Mouse (Mus musculus) left cerebral cortex, adult 9 months (tissue): Measurements from ENCODE around the gene Mast4.

ENCODE experiments used
- DNase-seq, 2 experiments: peaks; one replicate each; pipeline ENCODE4 v3.0.0; 2022; ENCODE audit warnings: low spot score in 2 of 2

The Mast4 gene

GRCm38 (mm10) chr13:102925844-102926598 lies 408.3 kb downstream of the Mast4 start:
- no peak for DNase-seq

- no peak for DNase-seq
Observed at GRCm38 (mm10) chr13:102919741-102920140, 414.6 kb downstream of the Mast4 start.

- DNase-seq, result no peak
Observed at GRCm38 (mm10) chr13:102918616-102919015, 415.7 kb downstream of the Mast4 start.

GRCm38 (mm10) chr13:102915341-102915740 lies 419.0 kb downstream of the Mast4 start:
- no peak for DNase-seq

GRCm38 (mm10) chr13:102914800-102915199 lies 419.5 kb downstream of the Mast4 start:
- no peak for DNase-seq

- no peak for DNase-seq
Observed at GRCm38 (mm10) chr13:102913919-102914318, 420.4 kb downstream of the Mast4 start.

GRCm38 (mm10) chr13:102912867-102913266 lies 421.4 kb downstream of the Mast4 start:
- DNase-seq, result no peak

- DNase-seq, result no peak
Observed at GRCm38 (mm10) chr13:102909654-102910418, 424.5 kb downstream of the Mast4 start.

- no peak for DNase-seq
Observed at GRCm38 (mm10) chr13:102906661-102907009, 427.7 kb downstream of the Mast4 start.

- peak; percentile 72 to 85 for DNase-seq
Observed at GRCm38 (mm10) chr13:102906004-102906660, 428.2 kb downstream of the Mast4 start.

GRCm38 (mm10) chr13:102905361-102905950 lies 428.8 kb downstream of the Mast4 start:
- no peak for DNase-seq

GRCm38 (mm10) chr13:102903689-102904088 lies 430.6 kb downstream of the Mast4 start:
- DNase-seq, result no peak

- no peak for DNase-seq
Observed at GRCm38 (mm10) chr13:102902123-102902522, 432.2 kb downstream of the Mast4 start.

GRCm38 (mm10) chr13:102900531-102900930 lies 433.8 kb downstream of the Mast4 start:
- DNase-seq, result no peak

GRCm38 (mm10) chr13:102900083-102900420 lies 434.2 kb downstream of the Mast4 start:
- no peak for DNase-seq

- no peak for DNase-seq
Observed at GRCm38 (mm10) chr13:102899253-102900082, 434.8 kb downstream of the Mast4 start.

- no peak for DNase-seq
Observed at GRCm38 (mm10) chr13:102898374-102899131, 435.7 kb downstream of the Mast4 start.

GRCm38 (mm10) chr13:102896322-102896721 lies 438.0 kb downstream of the Mast4 start:
- DNase-seq, result no peak

- no peak for DNase-seq
Observed at GRCm38 (mm10) chr13:102895894-102896293, 438.4 kb downstream of the Mast4 start.
